Comparison of ENCODE assay signal across 19 mouse cellular contexts in the genomic region with DNA sequence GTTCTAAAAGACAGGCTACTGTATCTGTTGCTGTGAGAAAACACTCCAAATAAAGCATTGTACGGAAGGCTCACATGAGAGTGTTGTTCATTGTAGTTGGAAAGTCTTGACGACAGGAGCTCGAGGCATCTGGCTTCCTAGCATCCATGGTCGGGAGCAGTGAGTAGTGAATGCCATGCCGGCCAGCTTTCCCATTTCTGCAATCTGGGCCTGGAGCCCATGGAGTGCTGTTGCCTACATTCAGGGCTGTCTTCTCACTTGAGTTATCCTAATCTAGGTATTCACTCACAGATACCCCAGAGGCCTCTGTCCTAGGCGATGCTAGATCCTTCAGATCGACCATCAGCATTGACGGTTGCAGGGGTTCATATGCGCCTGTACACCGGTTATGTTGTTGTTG.
DNase-seq lines count a peak whose midpoint lies in the region; ATAC-seq lines count a peak whose summit lies in the region.
"Had no signal": no experiment of that assay in that cellular context is flagged by ENCODE, and none has a peak within 500 bp of the region (broad histone marks: within the 10 kb centered on the region; RNA-seq: fewer than 3 reads in every experiment).

No protein-coding gene starts in this region.

- H3K4me2 ChIP-seq in heart, embryonic 12.5 days: no peak overlapping the region
- no peak overlapping the region for H3K4me2 ChIP-seq in hindbrain, embryonic 13.5 days
- H3K4me2 ChIP-seq: embryonic facial prominence, embryonic 15.5 days; hindbrain, embryonic 15.5 days; stomach, embryonic 15.5 days had no signal

- H3K9ac ChIP-seq in heart, embryonic 12.5 days: no peak overlapping the region
- H3K9ac ChIP-seq in hindbrain, embryonic 13.5 days: no peak overlapping the region
- H3K9ac ChIP-seq: embryonic facial prominence, embryonic 15.5 days; hindbrain, embryonic 15.5 days; stomach, embryonic 15.5 days had no signal

- no peaks in the 10 kb centered on the region for H3K9me3 ChIP-seq in heart, embryonic 12.5 days (replicated peaks)
- H3K9me3 ChIP-seq in hindbrain, embryonic 13.5 days: no peaks in the 10 kb centered on the region
- H3K9me3 ChIP-seq: embryonic facial prominence, embryonic 15.5 days; forebrain, embryonic 10.5 days; hindbrain, embryonic 15.5 days; stomach, embryonic 15.5 days had no signal

- WGBS in heart, embryonic 12.5 days: 63% methylated on average over 10 of the region's 10 CpGs
- 73% methylated on average over 10 of the region's 10 CpGs for WGBS in hindbrain, embryonic 13.5 days

- H3K27ac ChIP-seq in heart, embryonic 12.5 days (ENCODE audit: poor library complexity, severe bottlenecking): peak overlapping the region; percentile 44; the same call in 1 of the 2 replicates
- H3K27ac ChIP-seq in hindbrain, embryonic 13.5 days: peak overlapping the region; percentile 44; the same call in 1 of the 2 replicates
- H3K27ac ChIP-seq: embryonic facial prominence, embryonic 15.5 days; forebrain, embryonic 10.5 days; hindbrain, embryonic 15.5 days; stomach, embryonic 15.5 days had no signal

- H3K4me3 ChIP-seq in heart, embryonic 12.5 days: no peak overlapping the region
- no peak overlapping the region for H3K4me3 ChIP-seq in hindbrain, embryonic 13.5 days
- H3K4me3 ChIP-seq: embryonic facial prominence, embryonic 15.5 days; forebrain, embryonic 10.5 days; hindbrain, embryonic 15.5 days; stomach, embryonic 15.5 days had no signal

- no peak for ATAC-seq in heart, embryonic 12.5 days (ENCODE audit: insufficient number of reproducible peaks, low FRiP score)
- no peak for ATAC-seq in hindbrain, embryonic 13.5 days (ENCODE audit: low FRiP score)

- peaks cover 59% of the 10 kb centered on the region for H3K4me1 ChIP-seq in heart, embryonic 12.5 days (replicated peaks)
- peaks cover 58% of the 10 kb centered on the region for H3K4me1 ChIP-seq in hindbrain, embryonic 13.5 days (replicated peaks)

- no peaks in the 10 kb centered on the region for H3K27me3 ChIP-seq in heart, embryonic 12.5 days (replicated peaks)
- no peaks in the 10 kb centered on the region for H3K27me3 ChIP-seq in hindbrain, embryonic 13.5 days
- H3K27me3 ChIP-seq: embryonic facial prominence, embryonic 15.5 days; hindbrain, embryonic 15.5 days; stomach, embryonic 15.5 days had no signal

- no peak for DNase-seq in heart, postnatal 4 days
- peak; percentile 46 to 69 for DNase-seq in layer of hippocampus, adult 18-20 months (ENCODE audit: low spot score in 2 of 2)
- DNase-seq in layer of hippocampus, postnatal 25 days (ENCODE audit: extremely low spot score in 1 of 2, low spot score in 1 of 2): no peak
- peak; percentile 33 to 41 for DNase-seq in layer of hippocampus, postnatal 10 days (ENCODE audit: low spot score in 2 of 2)
- no peak for DNase-seq in kidney, postnatal 10 days
- DNase-seq: adrenal gland, postnatal 36 days; cerebellum, adult 9-10 months; embryo, embryonic 11 days; gastrocnemius, postnatal 25 days; kidney, adult 11 months; kidney, postnatal 36 days; lung, postnatal 10 days; thymus, adult 2 months had no signal

- H3K36me3 ChIP-seq in heart, embryonic 12.5 days: no peaks in the 10 kb centered on the region
- no peaks in the 10 kb centered on the region for H3K36me3 ChIP-seq in hindbrain, embryonic 13.5 days
- H3K36me3 ChIP-seq: embryonic facial prominence, embryonic 15.5 days; hindbrain, embryonic 15.5 days; stomach, embryonic 15.5 days had no signal

Comparison
In these comparisons a context has a peak if more than half of its experiments do, and no peak if none do; other contexts are left out.
1. DNase-seq: peak in layer of hippocampus, adult 18-20 months (2 of 2) and layer of hippocampus, postnatal 10 days (2 of 2); none in heart, postnatal 4 days (single experiment), layer of hippocampus, postnatal 25 days (0 of 2) and kidney, postnatal 10 days (single experiment).